Mouse (Mus musculus) megakaryocyte, embryonic 14.5 days (primary cell): Measurements from ENCODE around the gene Armcx1.

Experiments
- FLI1 ChIP-seq: IDR thresholded peaks from 2 replicates; pipeline ENCODE4 v1.6.1; 2012; ENCODE audit warnings: low read length, inconsistent platforms, mixed read lengths
- GATA1 ChIP-seq: IDR thresholded peaks from 3 replicates; pipeline ENCODE4 v1.6.1; 2012; ENCODE audit warnings: mixed read lengths, low read length, inconsistent platforms, borderline replicate concordance

GRCm38 (mm10) chrX:134750764-134751592 lies 33.2 kb downstream of the Armcx1 start, which contains the start of gene Armcx6:
- TF ChIP-seq GATA1 (no peak), FLI1 (no peak)
